Mouse (Mus musculus): ENCODE results near the gene Nav2.

- no peak for TF ChIP-seq POLR2A (IDR thresholded peaks at IDR 0.05; ENCODE audit: extremely low read depth, insufficient read depth, low read length)
- TF ChIP-seq CTCF (IDR thresholded peaks at IDR 0.05; ENCODE audit: extremely low read depth, insufficient read depth, low read length), result no peak
Measured at GRCm38 (mm10) chr7:49368590-49368989, 460.1 kb downstream of the Nav2 start.

Data from cortical plate, adult 2 months (tissue).